Mouse (Mus musculus): ENCODE measurements around the gene Slc6a18. TPM values are rescaled to one million over a fixed set of nuclear protein-coding genes. Genes with fewer than 3 reads are reported as not detected.
"Not testable (repeated sequence)": the region's sequence is repeated elsewhere in the genome, so short reads cannot be mapped to it uniquely, and the experiment has no call there.

The Slc6a18 gene
- polyA plus RNA-seq, 1 experiment, result 0.42 TPM

DNA sequence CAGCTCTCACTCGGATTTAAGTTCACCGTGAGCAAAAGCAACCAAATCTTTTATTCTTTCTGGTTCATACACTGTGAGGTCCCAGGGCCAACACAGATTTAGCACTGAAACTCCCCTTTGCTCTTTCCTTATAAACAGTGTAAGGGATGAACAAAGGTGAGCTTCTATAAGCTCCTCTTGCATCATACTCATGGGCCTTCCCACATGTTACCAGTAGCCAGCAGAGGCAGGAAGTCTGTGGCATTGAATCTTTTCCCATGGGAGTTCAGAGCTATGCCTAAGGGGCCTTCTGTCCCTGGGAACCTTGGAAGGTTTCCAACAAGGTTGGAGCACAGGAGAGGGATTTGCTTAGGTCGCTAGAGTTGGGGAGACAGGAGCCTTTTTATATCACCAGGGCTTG, 34.4 kb upstream of the Slc6a18 start:
- H3K4me3 ChIP-seq (ENCODE audit: extremely low read depth, insufficient read depth, insufficient read length), result no peak overlapping the region
- no peaks in the 10 kb centered on the region for H3K27me3 ChIP-seq (ENCODE audit: control insufficient read depth, insufficient read depth, low read length)
- H3K36me3 ChIP-seq (ENCODE audit: control insufficient read depth, insufficient read depth, low read length), result no peaks in the 10 kb centered on the region
- 75% methylated on average over 3 of the region's 3 CpGs for WGBS
- DNase-seq (ENCODE audit: low read depth in 1 of 2, low spot score in 2 of 2), result no peak
- no peak overlapping the region for H3K27ac ChIP-seq (ENCODE audit: insufficient read depth, low read length)
- TF ChIP-seq POLR2A (IDR thresholded peaks at IDR 0.05; ENCODE audit: low read depth, low read length) (no peak), CTCF (IDR thresholded peaks at IDR 0.05; ENCODE audit: extremely low read depth, insufficient read depth, insufficient read length, insufficient replicate concordance) (no peak)
- H3K4me1 ChIP-seq (ENCODE audit: control insufficient read depth, insufficient read depth, insufficient read length), result peaks cover 3% of the 10 kb centered on the region; the same call in 1 of the 2 replicates

DNA sequence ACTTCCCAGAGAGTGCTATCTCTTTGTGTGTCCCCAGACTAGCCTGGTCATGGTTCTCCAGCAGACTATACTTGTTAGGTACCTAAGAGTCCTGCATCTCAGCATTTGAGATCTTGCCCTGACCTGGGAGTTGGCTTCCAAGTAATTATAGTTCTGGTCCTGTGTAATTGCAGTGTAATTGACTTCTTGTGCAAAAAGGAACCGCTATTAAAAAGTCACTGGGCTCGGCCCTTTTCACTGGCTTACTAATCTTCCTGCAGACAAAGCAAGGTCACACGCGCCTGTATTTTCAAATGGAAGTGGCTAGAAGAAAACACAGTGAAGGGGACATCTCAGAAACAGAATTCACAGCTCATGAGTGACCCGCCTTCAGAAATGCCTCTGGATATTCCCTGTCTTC, 34.0 kb upstream of the Slc6a18 start:
- TF ChIP-seq CTCF (IDR thresholded peaks at IDR 0.05; ENCODE audit: extremely low read depth, insufficient read depth, insufficient read length, insufficient replicate concordance), result no peak
- no peak for TF ChIP-seq POLR2A (IDR thresholded peaks at IDR 0.05; ENCODE audit: low read depth, low read length)
- no peak overlapping the region for H3K27ac ChIP-seq (ENCODE audit: insufficient read depth, low read length)
- 89% methylated on average over 5 of the region's 5 CpGs for WGBS
- H3K27me3 ChIP-seq (ENCODE audit: control insufficient read depth, insufficient read depth, low read length), result no peaks in the 10 kb centered on the region
- peaks cover 3% of the 10 kb centered on the region; the same call in 1 of the 2 replicates for H3K4me1 ChIP-seq (ENCODE audit: control insufficient read depth, insufficient read depth, insufficient read length)
- no peak overlapping the region for H3K4me3 ChIP-seq (ENCODE audit: extremely low read depth, insufficient read depth, insufficient read length)
- DNase-seq (ENCODE audit: low read depth in 1 of 2, low spot score in 2 of 2), result no peak
- no peaks in the 10 kb centered on the region for H3K36me3 ChIP-seq (ENCODE audit: control insufficient read depth, insufficient read depth, low read length)

DNA sequence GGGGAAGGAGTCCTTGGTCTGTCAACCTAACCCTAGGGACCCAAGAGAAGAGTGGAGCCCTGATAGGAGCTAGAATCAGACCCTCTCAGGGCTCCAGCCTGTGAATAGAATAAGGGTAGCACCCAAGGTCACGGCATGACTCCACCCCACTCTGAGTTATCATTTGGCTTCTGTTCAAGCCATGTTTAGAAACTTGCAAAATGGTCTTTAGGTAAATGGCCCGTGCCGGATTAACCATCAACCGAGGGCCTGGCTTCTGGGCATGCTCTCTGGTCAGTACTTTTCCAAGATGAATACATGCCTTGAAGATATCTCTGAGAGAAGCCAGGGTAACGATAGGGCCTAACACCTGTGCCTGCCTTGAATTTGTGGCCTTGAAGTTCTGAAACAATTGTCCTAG, 33.4 kb upstream of the Slc6a18 start:
- 93% methylated on average over 5 of the region's 5 CpGs for WGBS
- no peak for DNase-seq (ENCODE audit: low read depth in 1 of 2, low spot score in 2 of 2)
- Histone ChIP-seq H3K4me3 (ENCODE audit: extremely low read depth, insufficient read depth, insufficient read length) (no peak overlapping the region), H3K27ac (ENCODE audit: insufficient read depth, low read length) (no peak overlapping the region), H3K27me3 (ENCODE audit: control insufficient read depth, insufficient read depth, low read length) (no peaks in the 10 kb centered on the region), H3K36me3 (ENCODE audit: control insufficient read depth, insufficient read depth, low read length) (no peaks in the 10 kb centered on the region), H3K4me1 (ENCODE audit: control insufficient read depth, insufficient read depth, insufficient read length) (peaks cover 3% of the 10 kb centered on the region; the same call in 1 of the 2 replicates)
- TF ChIP-seq CTCF (IDR thresholded peaks at IDR 0.05; ENCODE audit: extremely low read depth, insufficient read depth, insufficient read length, insufficient replicate concordance) (no peak), POLR2A (IDR thresholded peaks at IDR 0.05; ENCODE audit: low read depth, low read length) (no peak)

DNA sequence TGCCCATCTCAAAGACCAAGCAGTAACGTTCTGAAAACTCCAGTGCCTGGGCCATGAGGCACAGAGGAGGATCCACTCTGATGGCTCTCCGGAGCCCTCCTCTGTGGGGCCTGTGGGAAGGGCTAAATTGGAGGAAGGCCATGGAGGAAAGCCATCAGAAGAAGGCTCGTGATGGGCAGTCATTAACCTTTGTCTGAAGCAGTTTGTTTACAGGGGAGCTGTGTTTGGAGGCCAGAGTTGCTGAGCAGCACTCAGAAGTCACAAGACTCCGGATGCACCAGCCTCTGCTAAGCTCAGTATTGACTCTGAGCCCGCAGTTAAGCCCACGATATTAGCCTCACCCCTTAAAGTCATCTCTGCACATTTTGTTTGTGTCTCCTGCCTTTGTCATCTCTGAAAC, 31.7 kb upstream of the Slc6a18 start:
- Histone ChIP-seq H3K27ac (ENCODE audit: insufficient read depth, low read length) (peak overlapping the region; percentile 37; the same call in 1 of the 2 replicates), H3K27me3 (ENCODE audit: control insufficient read depth, insufficient read depth, low read length) (no peaks in the 10 kb centered on the region), H3K4me3 (ENCODE audit: extremely low read depth, insufficient read depth, insufficient read length) (no peak overlapping the region), H3K4me1 (ENCODE audit: control insufficient read depth, insufficient read depth, insufficient read length) (peaks cover 3% of the 10 kb centered on the region; the same call in 1 of the 2 replicates), H3K36me3 (ENCODE audit: control insufficient read depth, insufficient read depth, low read length) (no peaks in the 10 kb centered on the region)
- DNase-seq (ENCODE audit: low read depth in 1 of 2, low spot score in 2 of 2), result no peak
- 71% methylated on average over 6 of the region's 6 CpGs for WGBS
- TF ChIP-seq POLR2A (IDR thresholded peaks at IDR 0.05; ENCODE audit: low read depth, low read length), result no peak
- no peak for TF ChIP-seq CTCF (IDR thresholded peaks at IDR 0.05; ENCODE audit: extremely low read depth, insufficient read depth, insufficient read length, insufficient replicate concordance)

DNA sequence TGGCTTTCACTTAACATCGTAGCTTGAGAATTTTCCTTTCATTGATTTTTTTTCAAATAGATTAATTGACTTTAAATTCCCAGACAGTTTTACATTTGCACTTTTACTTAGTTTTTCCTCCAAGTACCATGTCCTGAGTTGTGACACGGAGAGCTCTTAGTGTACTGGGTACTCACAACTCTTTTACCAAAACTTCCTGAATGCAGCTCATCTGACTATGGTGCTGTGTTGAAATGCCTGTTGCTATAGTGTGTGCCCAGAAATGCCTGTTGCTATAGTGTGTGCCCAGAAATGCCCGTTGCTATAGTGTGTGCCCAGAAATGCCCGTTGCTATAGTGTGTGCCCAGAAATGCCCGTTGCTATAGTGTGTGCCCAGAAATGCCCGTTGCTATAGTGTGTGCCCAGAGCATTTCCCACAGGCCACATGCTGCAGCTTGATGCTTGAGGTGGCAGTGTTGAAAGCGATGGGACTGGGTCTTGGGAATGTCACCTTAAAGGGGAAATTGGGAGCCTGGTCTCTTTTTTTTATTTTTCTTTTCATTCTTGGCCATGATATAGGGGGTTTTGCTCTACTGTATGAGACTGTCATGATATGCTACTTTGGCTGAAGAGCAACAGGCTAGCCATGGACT, 27.0 kb upstream of the Slc6a18 start, which contains the start of gene Slc6a19:
Slc6a19 (minus strand) TSS at position 172 of the 632 bp plus-strand sequence.
- H3K27me3 ChIP-seq (ENCODE audit: control insufficient read depth, insufficient read depth, low read length), result no peaks in the 10 kb centered on the region
- no peak for DNase-seq (ENCODE audit: low read depth in 1 of 2, low spot score in 2 of 2)
- peaks cover 13% of the 10 kb centered on the region; the same call in 1 of the 2 replicates for H3K4me1 ChIP-seq (ENCODE audit: control insufficient read depth, insufficient read depth, insufficient read length)
- peak within 1 kb of the TSS; percentile 80 for H3K27ac ChIP-seq (ENCODE audit: insufficient read depth, low read length)
- TF ChIP-seq POLR2A (IDR thresholded peaks at IDR 0.05; ENCODE audit: low read depth, low read length) (no peak), CTCF (IDR thresholded peaks at IDR 0.05; ENCODE audit: extremely low read depth, insufficient read depth, insufficient read length, insufficient replicate concordance) (no peak)
- no peaks in the 10 kb centered on the region for H3K36me3 ChIP-seq (ENCODE audit: control insufficient read depth, insufficient read depth, low read length)
- 89% methylated on average over 7 of the region's 7 CpGs for WGBS
- H3K4me3 ChIP-seq (ENCODE audit: extremely low read depth, insufficient read depth, insufficient read length), result no peak within 1 kb of the TSS

DNA sequence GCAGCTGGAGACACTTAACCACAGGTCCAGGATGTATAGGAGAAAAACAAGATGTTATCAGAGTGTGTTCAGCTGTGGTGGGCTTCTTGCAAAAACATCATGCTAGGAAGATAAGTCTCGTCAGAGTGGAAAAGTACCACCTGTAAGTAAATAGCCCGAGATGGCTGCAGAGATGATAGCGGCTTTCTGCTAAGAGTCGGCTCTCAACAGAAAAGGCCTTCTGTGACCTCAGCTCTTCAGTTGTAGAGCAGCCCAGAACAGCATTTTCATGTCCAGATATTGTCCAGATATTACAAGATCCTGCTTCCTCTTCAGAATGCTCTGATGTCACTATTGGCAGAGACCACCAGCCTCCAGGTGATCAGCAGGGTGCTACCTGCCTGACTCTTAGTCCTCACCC, 25.7 kb upstream of the Slc6a18 start:
- WGBS, result 18% methylated on average over 4 of the region's 4 CpGs
- not testable (repeated sequence) for DNase-seq (ENCODE audit: low read depth in 1 of 2, low spot score in 2 of 2); H3K27me3 ChIP-seq (ENCODE audit: control insufficient read depth, insufficient read depth, low read length); H3K36me3 ChIP-seq (ENCODE audit: control insufficient read depth, insufficient read depth, low read length); H3K4me3 ChIP-seq (ENCODE audit: extremely low read depth, insufficient read depth, insufficient read length)
- Histone ChIP-seq H3K27ac (ENCODE audit: insufficient read depth, low read length) (peak overlapping the region; percentile 80), H3K4me1 (ENCODE audit: control insufficient read depth, insufficient read depth, insufficient read length) (peaks cover 13% of the 10 kb centered on the region; the same call in 1 of the 2 replicates)

DNA sequence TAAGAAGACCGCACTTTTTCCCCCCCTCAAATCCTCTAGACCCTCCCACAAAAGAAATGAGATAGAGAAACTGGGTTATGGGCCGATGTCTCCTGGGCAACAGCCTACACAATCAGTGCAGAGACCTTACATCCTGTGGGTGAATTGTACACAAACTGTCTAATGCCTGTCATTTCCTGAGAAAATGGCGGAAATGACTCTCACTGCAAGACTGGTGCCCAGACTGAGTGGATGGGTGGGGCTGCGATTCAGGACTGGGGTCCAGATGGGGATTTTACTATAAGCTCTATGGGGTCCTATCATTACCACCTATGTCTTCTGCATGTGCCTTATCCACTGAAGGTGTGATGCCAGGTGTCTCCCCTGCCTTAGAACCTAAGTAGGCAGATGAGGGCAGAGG, 25.0 kb upstream of the Slc6a18 start:
- Histone ChIP-seq H3K4me3 (ENCODE audit: extremely low read depth, insufficient read depth, insufficient read length) (no peak overlapping the region), H3K36me3 (ENCODE audit: control insufficient read depth, insufficient read depth, low read length) (no peaks in the 10 kb centered on the region), H3K4me1 (ENCODE audit: control insufficient read depth, insufficient read depth, insufficient read length) (peaks cover 13% of the 10 kb centered on the region; the same call in 1 of the 2 replicates), H3K27me3 (ENCODE audit: control insufficient read depth, insufficient read depth, low read length) (no peaks in the 10 kb centered on the region), H3K27ac (ENCODE audit: insufficient read depth, low read length) (peak overlapping the region; percentile 83)
- TF ChIP-seq POLR2A (IDR thresholded peaks at IDR 0.05; ENCODE audit: low read depth, low read length) (no peak), CTCF (IDR thresholded peaks at IDR 0.05; ENCODE audit: extremely low read depth, insufficient read depth, insufficient read length, insufficient replicate concordance) (no peak)
- peak; percentile 18 to 62 for DNase-seq (ENCODE audit: low read depth in 1 of 2, low spot score in 2 of 2)
- WGBS, result 16% methylated on average over 4 of the region's 4 CpGs

All from spleen, adult 2 months (tissue).